Mouse (Mus musculus): Measurements from ENCODE around the gene Arid5a.

The Arid5a gene

GRCm38 (mm10) chr1:36323746-36324448 lies 16.4 kb downstream of the Arid5a start:
- DNase-seq (ENCODE audit: low spot score in 2 of 2): no peak

GRCm38 (mm10) chr1:36325900-36326321 lies 18.4 kb downstream of the Arid5a start:
- no peak for DNase-seq (ENCODE audit: low spot score in 2 of 2)

- no peak for DNase-seq (ENCODE audit: low spot score in 2 of 2)
Observed at GRCm38 (mm10) chr1:36326815-36327214, 19.3 kb downstream of the Arid5a start.

- no peak for DNase-seq (ENCODE audit: low spot score in 2 of 2)
Observed at GRCm38 (mm10) chr1:36331743-36332142, 24.2 kb downstream of the Arid5a start.

- DNase-seq (ENCODE audit: low spot score in 2 of 2): no peak
Observed at GRCm38 (mm10) chr1:36332955-36333887, 25.7 kb downstream of the Arid5a start.

- no peak for DNase-seq (ENCODE audit: low spot score in 2 of 2)
Observed at GRCm38 (mm10) chr1:36342547-36342946, 35.0 kb downstream of the Arid5a start.

- DNase-seq (ENCODE audit: low spot score in 2 of 2): no peak
Observed at GRCm38 (mm10) chr1:36352351-36352750, 44.8 kb downstream of the Arid5a start.

- DNase-seq (ENCODE audit: low spot score in 2 of 2): no peak
Observed at GRCm38 (mm10) chr1:36356955-36357695, 49.6 kb downstream of the Arid5a start.

- no peak for DNase-seq (ENCODE audit: low spot score in 2 of 2)
Observed at GRCm38 (mm10) chr1:36367698-36368097, 60.2 kb downstream of the Arid5a start.

- DNase-seq (ENCODE audit: low spot score in 2 of 2): peak in 1 of 2 experiments; percentile 33
Observed at GRCm38 (mm10) chr1:36368112-36368968, 60.8 kb downstream of the Arid5a start.

- peak; percentile 75 to 78 for DNase-seq (ENCODE audit: low spot score in 2 of 2)
Observed at GRCm38 (mm10) chr1:36368969-36369645, 61.6 kb downstream of the Arid5a start, which contains the start of gene Kansl3. Gene Kansl3, minus strand, starts transcription at chr1:36369181.

- DNase-seq (ENCODE audit: low spot score in 2 of 2): no peak
Observed at GRCm38 (mm10) chr1:36370918-36371317, 63.4 kb downstream of the Arid5a start.

- no peak for DNase-seq (ENCODE audit: low spot score in 2 of 2)
Observed at GRCm38 (mm10) chr1:36371934-36372845, 64.7 kb downstream of the Arid5a start, which contains the start of gene Fer1l5. Gene Fer1l5, plus strand, starts transcription at chr1:36372291.

All from frontal cortex, postnatal 25 days (tissue).